Mouse (Mus musculus): ENCODE measurements around the gene Macrod1. TPM values are rescaled to one million over a fixed set of nuclear protein-coding genes. Genes with fewer than 3 reads are reported as not detected.

Macrod1 gene
- polyA plus RNA-seq, 1 experiment = 5.7 TPM

DNA sequence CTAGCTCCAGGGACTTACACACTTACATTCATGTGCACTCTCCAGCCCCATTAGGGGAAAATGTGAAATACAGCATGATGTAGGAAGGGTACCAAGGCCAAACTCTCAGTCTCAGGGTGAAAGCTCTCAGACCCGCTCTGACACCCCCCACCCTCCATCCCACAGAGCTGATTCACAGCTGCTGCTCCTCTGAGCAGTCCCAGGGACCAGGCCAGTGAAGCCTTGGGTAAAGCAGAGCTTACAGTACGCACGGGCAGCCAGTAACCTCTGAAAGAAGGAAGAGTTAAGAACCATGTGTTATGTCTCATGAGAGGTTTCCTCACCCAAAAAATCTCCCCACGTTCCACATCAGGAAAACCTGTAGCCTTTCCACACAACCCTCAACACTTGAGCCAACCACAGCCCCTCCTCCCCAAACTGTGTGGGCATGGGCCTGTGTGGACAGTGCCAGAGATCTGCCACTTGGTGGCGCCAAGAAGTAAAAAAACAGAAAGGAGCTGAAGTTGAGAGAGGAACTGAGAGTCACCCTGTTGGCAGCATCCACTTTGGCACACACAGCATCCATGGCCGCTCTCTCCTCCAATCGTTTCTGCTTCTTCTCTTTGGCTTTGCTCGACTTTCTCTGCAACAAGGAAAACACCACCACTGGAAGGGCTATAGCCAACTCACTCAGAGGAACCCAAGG is 178.1 kb downstream of the Macrod1 start:
- TF ChIP-seq CTCF (IDR thresholded peaks at IDR 0.05; ENCODE audit: borderline replicate concordance, extremely low read depth, insufficient read depth, insufficient read length) (peak; percentile 84), POLR2A (IDR thresholded peaks at IDR 0.05; ENCODE audit: borderline replicate concordance, extremely low read depth, insufficient read depth, insufficient read length, poor library complexity, severe bottlenecking) (no peak)
- peak; percentile 90 for DNase-seq (ENCODE audit: low read depth)

DNA sequence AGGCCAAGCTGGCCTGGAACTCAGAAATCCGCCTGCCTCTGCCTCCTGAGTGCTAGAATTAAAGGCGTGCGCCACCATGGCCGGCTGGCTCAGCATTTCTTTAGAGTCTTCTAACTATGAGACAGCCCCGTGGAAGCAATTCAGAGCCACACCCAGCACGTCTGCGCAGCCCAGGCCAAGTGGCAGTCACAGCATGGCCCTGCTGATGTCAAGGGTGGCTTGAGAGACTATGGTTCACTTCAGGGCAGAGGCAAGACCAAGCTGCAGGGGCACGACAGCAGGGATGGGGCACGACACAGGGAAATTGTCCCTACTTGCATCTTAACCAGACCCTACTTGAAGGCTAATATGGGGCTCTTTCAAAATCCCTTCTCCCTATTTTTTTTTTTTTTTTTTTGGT is 178.9 kb downstream of the Macrod1 start:
- DNase-seq (ENCODE audit: low read depth) = no peak
- TF ChIP-seq POLR2A (IDR thresholded peaks at IDR 0.05; ENCODE audit: borderline replicate concordance, extremely low read depth, insufficient read depth, insufficient read length, poor library complexity, severe bottlenecking) (no peak), CTCF (IDR thresholded peaks at IDR 0.05; ENCODE audit: borderline replicate concordance, extremely low read depth, insufficient read depth, insufficient read length) (no peak)

DNA sequence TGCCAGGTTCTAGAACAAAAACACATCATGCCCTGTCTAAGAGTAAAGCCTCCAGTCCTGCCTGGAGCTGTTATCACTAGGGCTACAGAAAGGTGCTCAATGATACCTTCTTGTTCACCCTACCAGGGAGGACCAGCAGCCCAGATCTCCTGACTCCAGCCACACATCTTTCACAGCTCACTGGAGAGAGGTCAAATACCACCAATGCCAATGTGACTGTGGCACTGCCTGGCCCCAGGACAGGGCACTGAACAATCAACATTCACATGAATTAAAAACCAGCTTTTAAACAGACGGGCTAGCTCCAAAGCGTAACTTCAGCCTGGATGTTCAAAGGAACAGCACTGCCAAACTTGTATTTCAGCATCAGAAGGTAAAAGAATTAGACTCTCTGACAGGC is 179.4 kb downstream of the Macrod1 start:
- TF ChIP-seq POLR2A (IDR thresholded peaks at IDR 0.05; ENCODE audit: borderline replicate concordance, extremely low read depth, insufficient read depth, insufficient read length, poor library complexity, severe bottlenecking) (no peak), CTCF (IDR thresholded peaks at IDR 0.05; ENCODE audit: borderline replicate concordance, extremely low read depth, insufficient read depth, insufficient read length) (no peak)
- DNase-seq (ENCODE audit: low read depth) = no peak

DNA sequence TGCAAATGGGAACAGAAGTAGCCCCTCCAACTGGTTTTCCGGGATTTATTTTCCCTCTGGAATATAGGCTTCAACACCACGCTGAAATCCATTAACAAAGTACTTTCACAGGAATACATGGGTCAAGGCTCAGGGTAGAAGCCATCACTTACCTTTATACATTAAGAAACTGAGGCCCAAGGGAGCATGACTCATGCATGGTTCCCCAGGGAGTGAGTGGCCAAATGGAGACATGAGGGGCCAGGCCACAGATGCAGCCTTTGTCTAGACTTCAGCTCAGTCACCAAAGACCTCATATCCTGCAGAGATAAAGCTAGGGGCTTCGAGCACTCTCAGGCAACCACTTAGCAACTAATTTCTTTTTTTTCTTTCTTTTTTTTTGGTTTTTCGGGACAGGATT is 180.1 kb downstream of the Macrod1 start:
- no peak for TF ChIP-seq POLR2A (IDR thresholded peaks at IDR 0.05; ENCODE audit: borderline replicate concordance, extremely low read depth, insufficient read depth, insufficient read length, poor library complexity, severe bottlenecking)
- TF ChIP-seq CTCF (IDR thresholded peaks at IDR 0.05; ENCODE audit: borderline replicate concordance, extremely low read depth, insufficient read depth, insufficient read length) = no peak
- DNase-seq (ENCODE audit: low read depth) = no peak

DNA sequence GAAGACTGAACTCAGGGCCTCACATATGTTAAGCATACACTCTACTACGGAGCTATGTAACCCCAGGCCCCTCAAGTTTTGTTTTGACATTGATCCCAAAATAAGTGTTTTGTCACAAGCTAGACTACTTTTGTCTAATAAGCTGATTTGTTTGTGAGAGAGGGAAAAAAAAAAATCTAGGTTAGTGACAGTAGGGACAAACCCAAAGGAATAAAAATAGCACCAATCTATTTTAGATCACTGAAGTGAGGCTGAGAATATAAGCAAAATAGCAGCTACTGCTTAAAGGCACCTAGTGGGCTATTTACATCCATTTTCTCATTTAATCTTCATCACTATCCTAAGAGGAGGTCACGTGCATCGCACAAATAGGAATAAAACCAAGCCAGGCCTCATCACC is 183.0 kb downstream of the Macrod1 start:
- no peak for DNase-seq (ENCODE audit: low read depth)
- no peak for TF ChIP-seq POLR2A (IDR thresholded peaks at IDR 0.05; ENCODE audit: borderline replicate concordance, extremely low read depth, insufficient read depth, insufficient read length, poor library complexity, severe bottlenecking)
- TF ChIP-seq CTCF (IDR thresholded peaks at IDR 0.05; ENCODE audit: borderline replicate concordance, extremely low read depth, insufficient read depth, insufficient read length) = no peak

DNA sequence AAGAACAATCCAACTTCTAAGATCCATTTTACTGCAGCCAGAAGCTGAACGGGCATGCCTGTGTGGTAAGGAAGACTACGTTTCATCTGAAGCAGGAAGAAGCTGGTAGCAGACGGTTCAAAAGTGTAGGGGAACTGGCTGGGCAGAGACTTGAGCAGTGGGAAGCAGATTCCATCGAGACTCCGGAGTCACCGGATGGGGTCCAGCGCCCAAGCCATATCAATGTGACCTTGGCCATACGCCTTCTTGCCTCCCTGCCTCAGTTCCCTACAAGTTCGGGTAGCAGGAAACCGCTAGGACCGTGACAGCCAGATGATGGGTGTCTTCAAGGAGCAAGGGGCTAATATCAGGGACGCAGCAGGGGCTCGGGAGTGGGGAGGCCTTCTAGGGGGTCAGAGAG is 183.7 kb downstream of the Macrod1 start:
- no peak for TF ChIP-seq CTCF (IDR thresholded peaks at IDR 0.05; ENCODE audit: borderline replicate concordance, extremely low read depth, insufficient read depth, insufficient read length)
- no peak for TF ChIP-seq POLR2A (IDR thresholded peaks at IDR 0.05; ENCODE audit: borderline replicate concordance, extremely low read depth, insufficient read depth, insufficient read length, poor library complexity, severe bottlenecking)
- DNase-seq (ENCODE audit: low read depth) = peak; percentile 8

DNA sequence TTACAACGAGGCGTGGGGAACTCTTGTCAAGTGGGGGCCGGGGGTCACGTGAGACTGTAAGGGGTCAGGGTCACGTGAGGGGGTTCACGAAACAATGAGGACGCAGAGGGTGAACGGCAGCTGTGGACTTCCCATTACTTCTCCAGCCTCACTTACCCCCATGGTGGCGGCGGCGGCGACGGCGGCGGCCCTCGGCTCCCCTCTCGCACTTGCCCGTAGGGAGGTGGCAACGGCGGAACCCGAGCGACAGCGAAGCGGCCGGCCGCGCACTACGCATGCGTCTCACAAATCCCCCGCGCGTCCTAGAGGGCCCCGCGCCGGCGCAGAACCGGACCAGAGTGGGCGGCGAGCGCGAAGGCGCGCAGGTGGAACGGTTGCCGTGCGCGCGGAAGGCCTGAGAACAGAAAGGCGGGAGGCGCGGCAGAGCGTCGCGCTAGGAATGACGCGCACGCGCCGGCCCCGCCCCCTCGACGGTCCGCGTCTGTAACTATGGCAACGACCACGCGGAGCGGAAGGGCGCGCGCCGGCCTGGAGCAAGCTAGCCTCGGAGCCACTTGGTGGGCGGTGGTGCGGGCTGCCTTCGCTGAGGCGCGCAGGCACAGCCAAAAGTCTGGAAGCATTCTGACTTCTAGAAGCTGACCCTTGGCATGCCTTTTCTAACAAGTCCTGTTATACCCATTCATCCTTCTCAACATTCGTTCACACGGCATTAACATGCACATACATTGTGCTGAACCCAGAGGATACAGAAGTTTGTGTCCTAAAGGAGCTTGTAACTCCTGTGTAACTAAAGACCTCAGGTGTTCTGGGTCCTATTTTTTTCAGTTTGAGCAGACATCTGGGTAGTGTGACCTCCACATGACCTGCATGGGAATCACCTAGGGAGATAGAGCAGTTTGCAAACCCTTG is 184.4 kb downstream of the Macrod1 start, which contains the start of gene Naa40:
Gene Naa40 (minus strand): TSS at position 402 of the 909 bp plus-strand sequence.
- TF ChIP-seq CTCF (IDR thresholded peaks at IDR 0.05; ENCODE audit: borderline replicate concordance, extremely low read depth, insufficient read depth, insufficient read length) (no peak), POLR2A (IDR thresholded peaks at IDR 0.05; ENCODE audit: borderline replicate concordance, extremely low read depth, insufficient read depth, insufficient read length, poor library complexity, severe bottlenecking) (peak; percentile 69)
- DNase-seq (ENCODE audit: low read depth) = peak; percentile 98

DNA sequence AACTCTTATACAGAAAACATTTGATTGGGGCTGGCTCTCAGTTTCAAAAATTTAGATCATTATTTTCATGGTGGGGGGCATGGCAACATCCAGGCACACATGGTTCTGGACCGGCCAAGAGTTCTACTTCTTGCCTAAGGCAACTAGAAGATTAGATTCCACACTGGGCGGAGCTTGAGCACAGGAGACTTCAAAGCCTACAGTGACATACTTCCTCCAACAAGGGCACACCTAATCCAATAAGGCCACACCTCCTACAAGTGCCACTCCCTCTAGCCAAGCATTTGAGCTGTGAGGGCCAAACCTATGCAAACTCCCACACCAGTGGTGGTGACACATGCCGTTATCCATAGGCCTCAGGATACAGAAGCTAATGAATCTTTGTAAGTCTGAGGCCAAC is 189.4 kb downstream of the Macrod1 start:
- no peak for DNase-seq (ENCODE audit: low read depth)
- no peak for TF ChIP-seq POLR2A (IDR thresholded peaks at IDR 0.05; ENCODE audit: borderline replicate concordance, extremely low read depth, insufficient read depth, insufficient read length, poor library complexity, severe bottlenecking)
- TF ChIP-seq CTCF (IDR thresholded peaks at IDR 0.05; ENCODE audit: borderline replicate concordance, extremely low read depth, insufficient read depth, insufficient read length) = no peak

Other genes starting within 250 kb of the Macrod1 start
- gene Rps6ka4, start 216.2 kb upstream of the Macrod1 start, polyA plus RNA-seq (2012; rRNA removed) = 6.0 and 7.3 TPM in 2 replicates
- 0.48 and 0.83 TPM in 2 replicates for gene Ccdc88b, start 198.6 kb upstream of the Macrod1 start, polyA plus RNA-seq (2012; rRNA removed)
- gene Trmt112, start 147.1 kb upstream of the Macrod1 start, polyA plus RNA-seq (2012; rRNA removed) = 117 and 158 TPM in 2 replicates
- 169 and 176 TPM in 2 replicates for gene Prdx5, start 146.7 kb upstream of the Macrod1 start, polyA plus RNA-seq (2012; rRNA removed)
- gene Esrra, start 135.0 kb upstream of the Macrod1 start, polyA plus RNA-seq (2012; rRNA removed) = 35.5 and 41.3 TPM in 2 replicates
- 1.0 and 1.5 TPM in 2 replicates for gene Catsperz, start 131.4 kb upstream of the Macrod1 start, polyA plus RNA-seq (2012; rRNA removed)
- 1.2 and 2.1 TPM in 2 replicates for gene Kcnk4, start 122.3 kb upstream of the Macrod1 start, polyA plus RNA-seq (2012; rRNA removed)
- 72.8 and 83.4 TPM in 2 replicates for gene Bad, start 114.9 kb upstream of the Macrod1 start, polyA plus RNA-seq (2012; rRNA removed)
- gene Gpr137, start 114.3 kb upstream of the Macrod1 start, polyA plus RNA-seq (2012; rRNA removed) = 75.5 and 86.8 TPM in 2 replicates
- 359 and 550 TPM in 2 replicates for gene Ppp1r14b, start 81.8 kb upstream of the Macrod1 start, polyA plus RNA-seq (2012; rRNA removed)
- gene Plcb3, start 80.3 kb upstream of the Macrod1 start, polyA plus RNA-seq (2012; rRNA removed) = 22.7 and 28.3 TPM in 2 replicates
- 50.3 and 61.0 TPM in 2 replicates for gene Fkbp2, start 76.3 kb upstream of the Macrod1 start, polyA plus RNA-seq (2012; rRNA removed)
- 28.6 and 39.3 TPM in 2 replicates for gene Vegfb, start 69.2 kb upstream of the Macrod1 start, polyA plus RNA-seq (2012; rRNA removed)
- gene Dnajc4, start 64.2 kb upstream of the Macrod1 start, polyA plus RNA-seq (2012; rRNA removed) = 25.7 and 31.3 TPM in 2 replicates
- gene Nudt22, start 60.7 kb upstream of the Macrod1 start, polyA plus RNA-seq (2012; rRNA removed) = 15.4 and 21.5 TPM in 2 replicates
- 18.6 and 25.5 TPM in 2 replicates for gene Trpt1, start 60.7 kb upstream of the Macrod1 start, polyA plus RNA-seq (2012; rRNA removed)
- 4.8 and 5.3 TPM in 2 replicates for gene Fermt3, start 37.3 kb upstream of the Macrod1 start, polyA plus RNA-seq (2012; rRNA removed)
- 151 and 158 TPM in 2 replicates for gene Stip1, start 16.8 kb upstream of the Macrod1 start, polyA plus RNA-seq (2012; rRNA removed)
- gene Flrt1, start 48.9 kb downstream of the Macrod1 start, polyA plus RNA-seq (2012; rRNA removed) = 2.5 and 4.3 TPM in 2 replicates
- gene Otub1, start 149.5 kb downstream of the Macrod1 start, polyA plus RNA-seq (2012; rRNA removed) = 209 and 213 TPM in 2 replicates
- gene Cox8a, start 160.8 kb downstream of the Macrod1 start, polyA plus RNA-seq (2012; rRNA removed) = 458 and 614 TPM in 2 replicates
- 74.8 and 79.2 TPM in 2 replicates for gene Naa40, start 184.4 kb downstream of the Macrod1 start, polyA plus RNA-seq (2012; rRNA removed)
- 134 and 211 TPM in 2 replicates for gene Rcor2, start 210.5 kb downstream of the Macrod1 start, polyA plus RNA-seq (2012; rRNA removed)

Data from brain, embryonic 14.5 days (tissue).